Mouse (Mus musculus) ES-E14 (cell line): ENCODE measurements at regions not wholly inside any gene's neighbourhood (a gene's known extent, or its start where the extent isn't known, plus 50 kb on each side); places are given as distances from the start of the nearest gene placed in this dataset.

Experiments
- DNase-seq: peaks from one replicate; pipeline ENCODE4 v3.0.0-alpha.2; 2013; ENCODE audit warnings: low read depth, low spot score
- H3K27ac ChIP-seq: 2 replicates; pipeline ENCODE4 v1.5.1; 2012; ENCODE audit warnings: low read depth, mild to moderate bottlenecking, low read length, moderate library complexity, mixed read lengths; ENCODE audit not compliant: poor library complexity, insufficient read depth, severe bottlenecking
- H3K36me3 ChIP-seq: 2 replicates; pipeline ENCODE4 v1.6.1; 2012; ENCODE audit warnings: mild to moderate bottlenecking, low read length, moderate library complexity, mixed read lengths; ENCODE audit not compliant: control insufficient read depth, poor library complexity, insufficient read depth, severe bottlenecking
- H3K4me1 ChIP-seq, 2 experiments: fragments of 150-350 bp in 1 of 2; sonication (generic) in 1 of 2; 2 replicates each; pipeline ENCODE4 v1.6.1; 2012; ENCODE audit warnings: low read length in 2 of 2, mild to moderate bottlenecking in 1 of 2, mixed read lengths in 1 of 2; ENCODE audit not compliant: control insufficient read depth in 2 of 2, insufficient read depth in 2 of 2, poor library complexity in 1 of 2
- H3K4me3 ChIP-seq, 2 experiments: fragments of 150-350 bp in 1 of 2; sonication (generic) in 1 of 2; 2 replicates each; pipeline ENCODE4 v1.5.1; 2012; ENCODE audit warnings: low read length in 2 of 2, low read depth in 1 of 2, mild to moderate bottlenecking in 1 of 2, mixed read lengths in 1 of 2; ENCODE audit not compliant: insufficient read depth in 1 of 2, poor library complexity in 1 of 2, severe bottlenecking in 1 of 2
- H3K9ac ChIP-seq: 2 replicates; pipeline ENCODE4 v1.6.1; 2012; ENCODE audit warnings: low read depth, mild to moderate bottlenecking, low read length, mixed read lengths; ENCODE audit not compliant: poor library complexity, insufficient read depth, severe bottlenecking
- H3K9me3 ChIP-seq: fragments of 150-350 bp; sonication (generic); 2 replicates; pipeline ENCODE4 v1.6.1; 2012; ENCODE audit warnings: low read depth, mild to moderate bottlenecking, low read length; ENCODE audit not compliant: control insufficient read depth, insufficient read depth
- CHD2 ChIP-seq: IDR thresholded peaks from 2 replicates; pipeline ENCODE4 v1.6.1; 2014; ENCODE audit warnings: mild to moderate bottlenecking, low read depth, low read length, inconsistent platforms
- HCFC1 ChIP-seq: IDR thresholded peaks from 2 replicates; pipeline ENCODE4 v1.6.1; 2012; ENCODE audit warnings: low read length, inconsistent platforms, borderline replicate concordance; ENCODE audit not compliant: insufficient read depth
- MAFK ChIP-seq: IDR thresholded peaks from 2 replicates; pipeline ENCODE4 v1.6.1; 2014; ENCODE audit warnings: mild to moderate bottlenecking, low read depth, low read length, inconsistent platforms; ENCODE audit not compliant: insufficient read depth
- ZC3H11A ChIP-seq: IDR thresholded peaks from 2 replicates; pipeline ENCODE4 v1.6.1; 2012; ENCODE audit warnings: low read depth, mild to moderate bottlenecking, inconsistent platforms, low read length, borderline replicate concordance
- ZNF384 ChIP-seq: IDR thresholded peaks from 2 replicates; pipeline ENCODE4 v1.6.1; 2012; ENCODE audit warnings: low read depth, low read length, inconsistent platforms
- in situ Hi-C, 2 experiments: fragments of 600-800 bp; cut with MboI; formaldehyde crosslinking; loops; one replicate each; pipeline ENCODE4 v1.15.1; 2025; ENCODE audit warnings: low sequenced_read_pairs in 2 of 2, inconsistent platforms in 1 of 2; ENCODE audit not compliant: unreplicated experiment in 2 of 2

GRCm38 (mm10) chr10:37192661-37193060 lies 53.9 kb upstream of the Marcks start:
- Histone ChIP-seq H3K36me3 (no peaks in the 10 kb centered on the region), H3K27ac (no peak overlapping the region), H3K4me3 (no peak overlapping the region), H3K9me3 (no peaks in the 10 kb centered on the region), H3K4me1 (no peaks in the 10 kb centered on the region), H3K9ac (no peak overlapping the region)
- no peak for DNase-seq
- TF ChIP-seq MAFK (no peak), CHD2 (no peak), HCFC1 (no peak), ZNF384 (no peak), ZC3H11A (no peak)
- in situ Hi-C loops = no loop called here

GRCm38 (mm10) chr10:37190092-37190491 lies 51.4 kb upstream of the Marcks start:
- H3K4me3 ChIP-seq = no peak overlapping the region
- no peaks in the 10 kb centered on the region for H3K9me3 ChIP-seq
- in situ Hi-C loops = no loop called here
- H3K4me1 ChIP-seq = no peaks in the 10 kb centered on the region
- H3K36me3 ChIP-seq = no peaks in the 10 kb centered on the region
- no peak overlapping the region for H3K9ac ChIP-seq
- no peak for DNase-seq
- no peak overlapping the region for H3K27ac ChIP-seq
- TF ChIP-seq CHD2 (no peak), ZNF384 (no peak), HCFC1 (no peak), ZC3H11A (no peak), MAFK (no peak)
